Mouse (Mus musculus) gastrocnemius, postnatal 14 days (tissue): Measurements from ENCODE around the gene Rnaset2a. TPM values are rescaled to one million over a fixed set of nuclear protein-coding genes. Genes with fewer than 3 reads are reported as not detected.

Source experiments
- total RNA-seq, 2 experiments: library from RNA; stranded (reverse); gene quantifications; 2 replicates each; pipeline ENCODE4 v1.2.3; 2021

The Rnaset2a gene
- total RNA-seq, 2 experiments from 2014 or later, result 13.9 to 14.6 TPM

Other genes starting within 250 kb of the Rnaset2a start
- 1 to 10 TPM; 1.4 TPM for gene Tagap, start 222.1 kb downstream of the Rnaset2a start, total RNA-seq
- gene Rsph3a, start 202.5 kb downstream of the Rnaset2a start, total RNA-seq, result 10 to 100 TPM; 19.6 to 20.1 TPM
- under 1 TPM in 1 of 2 experiments, not detected in 1; 0.14 TPM for gene Gm49673, start 309 bp downstream of the Rnaset2a start, total RNA-seq
- gene Fgfr1op, start 17.4 kb upstream of the Rnaset2a start, total RNA-seq, result 10 to 100 TPM; 11.7 to 13.4 TPM
- not detected for gene Ccr6, start 87.9 kb upstream of the Rnaset2a start, total RNA-seq
- 100 to 1,000 TPM; 266 to 303 TPM for gene Mpc1, start 134.8 kb upstream of the Rnaset2a start, total RNA-seq
- gene Sft2d1, start 163.0 kb upstream of the Rnaset2a start, total RNA-seq, result 10 to 100 TPM; 13.3 to 14.8 TPM
- gene Prr18, start 189.4 kb upstream of the Rnaset2a start, total RNA-seq, result under 1 TPM; 0.14 to 0.18 TPM
- gene T2, start 207.9 kb upstream of the Rnaset2a start, total RNA-seq, result not detected